16 mouse cellular contexts compared by ENCODE assay signal in genomic region chr9:7159718-7160117, GRCm38 (mm10).
"Had no signal": no experiment of that assay in that cellular context is flagged by ENCODE, and none has a peak within 500 bp of the region (broad histone marks: within the 10 kb centered on the region; RNA-seq: fewer than 3 reads in every experiment).

No protein-coding gene starts in this region.

- H3K9me3 ChIP-seq: neural tube, embryonic 13.5 days; neural tube, embryonic 15.5 days; stomach, embryonic 15.5 days had no signal

- H3K9ac ChIP-seq: neural tube, embryonic 13.5 days; neural tube, embryonic 15.5 days; stomach, embryonic 15.5 days had no signal

- DNase-seq: retina, postnatal 1 day; right cerebral cortex, adult 18-20 months; right cerebral cortex, postnatal 14 days; right cerebral cortex, postnatal 25 days; right cerebral cortex, postnatal 4 days; spleen, adult 18-20 months; thymus, adult 18-20 months; thymus, adult 2 months; thymus, postnatal 14 days; thymus, postnatal 25 days; thymus, postnatal 36 days; thymus, postnatal 4 days had no signal

- H3K4me3 ChIP-seq: neural tube, embryonic 13.5 days; neural tube, embryonic 15.5 days; stomach, embryonic 15.5 days had no signal

- H3K27me3 ChIP-seq: neural tube, embryonic 13.5 days; neural tube, embryonic 15.5 days; stomach, embryonic 15.5 days had no signal

- H3K4me2 ChIP-seq: neural tube, embryonic 13.5 days; neural tube, embryonic 15.5 days; stomach, embryonic 15.5 days had no signal

- H3K27ac ChIP-seq: neural tube, embryonic 13.5 days; neural tube, embryonic 15.5 days; stomach, embryonic 15.5 days; stomach, postnatal 0 days had no signal

- H3K4me1 ChIP-seq: neural tube, embryonic 13.5 days; neural tube, embryonic 15.5 days; stomach, embryonic 15.5 days had no signal
